Mouse (Mus musculus) heart, embryonic 11.5 days (tissue): ENCODE measurements around the gene Calml3. TPM values are rescaled to one million over a fixed set of nuclear protein-coding genes. Genes with fewer than 3 reads are reported as not detected.
A peak's percentile ranks its signal among the peaks of the same experiment; 100 is the strongest.

ENCODE experiments used
- ATAC-seq: fragments of 200-750 bp; cut with Nextera tagmentation; replicated peaks from 2 replicates; pipeline ENCODE4 v1.8.0; 2017; ENCODE audit warnings: moderate library complexity; ENCODE audit not compliant: insufficient number of reproducible peaks, low FRiP score, low TSS enrichment
- H3K27ac ChIP-seq: fragments of 300-500 bp; sonication (generic); 2 replicates; pipeline ENCODE4 v1.5.1; 2014; ENCODE audit warnings: mild to moderate bottlenecking, low read depth, low read length
- H3K27me3 ChIP-seq: fragments of 300-500 bp; sonication (generic); 2 replicates; pipeline ENCODE4 v1.6.1; 2014; ENCODE audit warnings: mild to moderate bottlenecking, low read length, mixed read lengths; ENCODE audit not compliant: control insufficient read depth, insufficient read depth
- H3K36me3 ChIP-seq: fragments of 300-500 bp; sonication (generic); 2 replicates; pipeline ENCODE4 v1.6.1; 2014; ENCODE audit warnings: mild to moderate bottlenecking, low read length, moderate library complexity, mixed read lengths; ENCODE audit not compliant: control insufficient read depth, insufficient read depth
- H3K4me1 ChIP-seq: fragments of 300-500 bp; sonication (generic); 2 replicates; pipeline ENCODE4 v1.6.1; 2014; ENCODE audit warnings: low read length; ENCODE audit not compliant: control insufficient read depth, insufficient read depth
- H3K4me2 ChIP-seq: fragments of 300-500 bp; sonication (generic); 2 replicates; pipeline ENCODE4 v1.6.1; 2014; ENCODE audit warnings: mild to moderate bottlenecking, moderate library complexity
- H3K4me3 ChIP-seq: fragments of 300-500 bp; sonication (generic); 2 replicates; pipeline ENCODE4 v1.5.1; 2014; ENCODE audit warnings: low read depth, low read length
- H3K9ac ChIP-seq: fragments of 300-500 bp; sonication (generic); 2 replicates; pipeline ENCODE4 v1.6.1; 2014; ENCODE audit warnings: mild to moderate bottlenecking, low read depth, low read length, moderate library complexity
- H3K9me3 ChIP-seq: fragments of 300-500 bp; sonication (generic); replicated peaks from 2 replicates; pipeline ENCODE4 v1.6.1; 2016; ENCODE audit warnings: low read length; ENCODE audit not compliant: control insufficient read depth
- WGBS: fragments of 180-500 bp; shearing (Covaris S2); extraction: QIAGEN DNeasy Blood & Tissue Kit; methylation state at CpG from one replicate; pipeline ENCODE4 v1.1.7; 2014; ENCODE audit not compliant: insufficient replicate concordance; 5-methylcytosine and 5-hydroxymethylcytosine counted together
- polyA plus RNA-seq: library from polyadenylated mRNA; unstranded; fragments of >200 nt; fragmentation: Nextera tagmentation; extraction: Ambion mirVana; gene quantifications from 2 replicates; pipeline ENCODE4 v1.2.1, GENCODE M21; 2014

The Calml3 gene
- polyA plus RNA-seq, 1 experiment from 2014 or later, result 0.11 TPM

GRCm38 (mm10) chr13:3777216-3777912, 26.8 kb downstream of the Calml3 start:
- ATAC-seq, result no peak
- Histone ChIP-seq H3K4me2 (no peak overlapping the region), H3K9ac (no peak overlapping the region), H3K36me3 (no peaks in the 10 kb centered on the region), H3K27ac (no peak overlapping the region), H3K9me3 (no peaks in the 10 kb centered on the region), H3K4me1 (no peaks in the 10 kb centered on the region), H3K4me3 (no peak overlapping the region), H3K27me3 (no peaks in the 10 kb centered on the region)
- WGBS, result 67% methylated on average over 5 of the region's 5 CpGs

- Histone ChIP-seq H3K4me2 (no peak overlapping the region), H3K4me1 (no peaks in the 10 kb centered on the region), H3K36me3 (no peaks in the 10 kb centered on the region), H3K9me3 (no peaks in the 10 kb centered on the region), H3K27ac (no peak overlapping the region), H3K27me3 (no peaks in the 10 kb centered on the region), H3K9ac (no peak overlapping the region), H3K4me3 (no peak overlapping the region)
- ATAC-seq, result no peak
- 83% methylated on average over 4 of the region's 4 CpGs for WGBS
Observed at GRCm38 (mm10) chr13:3776446-3776845, 27.7 kb downstream of the Calml3 start.

GRCm38 (mm10) chr13:3774991-3775390, 29.1 kb downstream of the Calml3 start:
- WGBS, result 62% methylated on average over 4 of the region's 4 CpGs

GRCm38 (mm10) chr13:3774280-3774679, 29.8 kb downstream of the Calml3 start:
- H3K9me3 ChIP-seq, result no peaks in the 10 kb centered on the region
- no peaks in the 10 kb centered on the region for H3K27me3 ChIP-seq
- no peak overlapping the region for H3K9ac ChIP-seq
- WGBS, result 71% methylated on average over 3 of the region's 3 CpGs
- no peaks in the 10 kb centered on the region; the same call in 1 of the 2 replicates for H3K4me1 ChIP-seq
- no peak overlapping the region for H3K4me3 ChIP-seq
- no peak for ATAC-seq
- H3K4me2 ChIP-seq, result no peak overlapping the region
- no peaks in the 10 kb centered on the region for H3K36me3 ChIP-seq
- no peak overlapping the region for H3K27ac ChIP-seq

More at GRCm38 (mm10) chr13:3774991-3775390, 29.1 kb downstream of the Calml3 start:
- H3K27me3 ChIP-seq, result no peaks in the 10 kb centered on the region
- no peak overlapping the region for H3K27ac ChIP-seq
- H3K4me2 ChIP-seq, result no peak overlapping the region
- no peak for ATAC-seq
- no peak overlapping the region for H3K9ac ChIP-seq
- H3K4me1 ChIP-seq, result no peaks in the 10 kb centered on the region; the same call in 1 of the 2 replicates
- H3K36me3 ChIP-seq, result no peaks in the 10 kb centered on the region
- no peak overlapping the region for H3K4me3 ChIP-seq
- no peaks in the 10 kb centered on the region for H3K9me3 ChIP-seq

- no peak for ATAC-seq
- 96% methylated on average over 2 of the region's 2 CpGs for WGBS
- no peak overlapping the region for H3K4me3 ChIP-seq
Observed at GRCm38 (mm10) chr13:3773149-3773688, 30.9 kb downstream of the Calml3 start.

GRCm38 (mm10) chr13:3771221-3771620, 32.9 kb downstream of the Calml3 start:
- ATAC-seq, result no peak
- 84% methylated on average over 5 of the region's 5 CpGs for WGBS
- H3K4me2 ChIP-seq, result no peak overlapping the region
- H3K27ac ChIP-seq, result no peak overlapping the region
- no peaks in the 10 kb centered on the region; the same call in 1 of the 2 replicates for H3K4me1 ChIP-seq
- no peak overlapping the region for H3K9ac ChIP-seq
- H3K9me3 ChIP-seq, result no peaks in the 10 kb centered on the region
- no peaks in the 10 kb centered on the region for H3K36me3 ChIP-seq
- H3K27me3 ChIP-seq, result no peaks in the 10 kb centered on the region
- no peak overlapping the region for H3K4me3 ChIP-seq

More at GRCm38 (mm10) chr13:3773149-3773688, 30.9 kb downstream of the Calml3 start:
- H3K4me1 ChIP-seq, result no peaks in the 10 kb centered on the region; the same call in 1 of the 2 replicates
- H3K9ac ChIP-seq, result no peak overlapping the region
- no peak overlapping the region for H3K27ac ChIP-seq
- H3K36me3 ChIP-seq, result no peaks in the 10 kb centered on the region
- no peaks in the 10 kb centered on the region for H3K9me3 ChIP-seq
- H3K4me2 ChIP-seq, result no peak overlapping the region
- no peaks in the 10 kb centered on the region for H3K27me3 ChIP-seq

- Histone ChIP-seq H3K36me3 (no peaks in the 10 kb centered on the region), H3K27ac (peak overlapping the region; percentile 15; the same call in 1 of the 2 replicates), H3K9ac (no peak overlapping the region), H3K9me3 (no peaks in the 10 kb centered on the region), H3K4me1 (no peaks in the 10 kb centered on the region; the same call in 1 of the 2 replicates), H3K4me2 (no peak overlapping the region), H3K27me3 (no peaks in the 10 kb centered on the region), H3K4me3 (no peak overlapping the region)
- 70% methylated on average over 11 of the region's 11 CpGs for WGBS
- ATAC-seq, result no peak
Observed at GRCm38 (mm10) chr13:3770170-3771024, 33.7 kb downstream of the Calml3 start.

GRCm38 (mm10) chr13:3769531-3769930, 34.6 kb downstream of the Calml3 start:
- no peak for ATAC-seq
- no peak overlapping the region for H3K27ac ChIP-seq
- 88% methylated on average over 3 of the region's 3 CpGs for WGBS

More at GRCm38 (mm10) chr13:3769531-3769930, 34.6 kb downstream of the Calml3 start:
- H3K36me3 ChIP-seq, result no peaks in the 10 kb centered on the region
- H3K4me2 ChIP-seq, result no peak overlapping the region
- H3K4me1 ChIP-seq, result no peaks in the 10 kb centered on the region; the same call in 1 of the 2 replicates
- no peak overlapping the region for H3K9ac ChIP-seq
- no peaks in the 10 kb centered on the region for H3K27me3 ChIP-seq
- H3K9me3 ChIP-seq, result no peaks in the 10 kb centered on the region
- H3K4me3 ChIP-seq, result no peak overlapping the region
